Mouse (Mus musculus) MN1 (cell line): ENCODE measurements at regions not wholly inside any gene's neighbourhood (a gene's known extent, or its start where the extent isn't known, plus 50 kb on each side); places are given as distances from the start of the nearest gene placed in this dataset.

Source experiments
- DNase-seq: peaks from one replicate; pipeline ENCODE4 v3.0.0-alpha.2; 2016; ENCODE audit warnings: low spot score

DNA sequence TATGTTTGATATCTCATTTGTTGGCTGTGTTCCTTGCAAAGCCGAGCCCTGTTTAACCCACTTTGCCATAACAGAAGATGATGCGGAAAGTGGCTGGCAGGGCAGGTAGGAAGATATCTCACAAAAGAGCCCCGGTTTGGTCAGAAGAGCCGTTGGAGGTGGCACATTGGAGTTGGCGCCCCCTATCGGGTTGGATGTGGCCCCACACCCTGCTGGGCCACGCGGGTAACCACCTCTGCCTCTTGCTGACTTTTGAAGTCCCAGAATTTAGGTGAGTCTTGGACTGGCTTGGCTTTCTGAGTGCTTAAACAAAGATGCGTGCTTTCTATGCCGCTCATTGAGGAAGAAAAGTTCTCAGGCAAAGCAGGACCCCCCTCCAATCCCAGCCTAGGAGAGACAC is 56.1 kb downstream of the Gm4791 start:
- no peak for DNase-seq

DNA sequence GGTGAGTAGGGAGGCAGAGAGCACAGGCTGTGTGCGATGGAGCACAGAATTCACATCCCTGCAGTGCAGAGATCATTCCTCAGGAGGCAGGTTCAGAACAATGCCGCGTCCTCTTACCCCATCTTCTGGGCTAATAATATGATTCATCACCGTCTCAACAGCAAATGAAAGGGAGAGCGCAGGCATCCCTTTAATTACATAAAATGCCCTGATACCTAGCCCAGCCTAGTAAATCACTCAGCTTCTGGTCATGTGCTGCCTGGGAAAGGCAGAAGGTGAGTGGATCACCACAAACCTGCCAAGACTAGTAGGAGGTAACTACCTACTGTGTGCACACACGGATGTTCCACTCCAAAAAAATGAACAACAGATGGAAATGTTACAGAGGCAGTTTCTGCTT is 57.0 kb downstream of the Gm4791 start:
- peak; percentile 62 for DNase-seq

DNA sequence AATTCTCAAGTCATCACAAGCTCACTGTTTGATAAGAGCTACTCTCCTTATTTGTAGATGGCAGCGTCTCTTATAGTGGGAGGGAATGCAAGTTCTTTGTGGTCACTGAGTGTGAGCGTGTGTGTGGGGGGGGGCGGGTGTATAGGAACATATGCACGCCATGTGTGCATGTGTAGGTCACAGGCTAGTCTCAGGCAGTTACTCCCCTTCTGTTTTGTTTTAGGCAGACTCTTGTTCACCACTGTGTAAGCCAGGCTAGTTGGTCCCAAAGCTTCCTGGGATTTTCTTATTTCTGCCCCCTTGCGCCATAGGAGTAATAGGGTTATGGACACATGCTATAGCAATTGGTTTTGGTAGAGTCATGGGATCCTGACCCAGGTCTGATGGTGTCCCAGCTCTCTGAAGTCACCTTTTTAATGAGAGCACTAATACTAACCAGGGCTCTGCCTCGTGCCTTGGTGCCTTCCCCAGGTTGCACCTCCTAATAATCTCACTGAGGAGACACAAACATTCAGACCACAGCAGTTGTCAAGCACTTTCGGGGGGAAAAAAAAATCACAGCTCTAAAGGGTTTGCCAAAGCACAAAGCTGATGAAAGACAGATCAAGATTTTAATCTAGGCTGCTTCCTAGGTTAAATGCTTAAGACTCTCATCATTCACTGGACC is 60.9 kb downstream of the Gm4791 start:
- no peak for DNase-seq

DNA sequence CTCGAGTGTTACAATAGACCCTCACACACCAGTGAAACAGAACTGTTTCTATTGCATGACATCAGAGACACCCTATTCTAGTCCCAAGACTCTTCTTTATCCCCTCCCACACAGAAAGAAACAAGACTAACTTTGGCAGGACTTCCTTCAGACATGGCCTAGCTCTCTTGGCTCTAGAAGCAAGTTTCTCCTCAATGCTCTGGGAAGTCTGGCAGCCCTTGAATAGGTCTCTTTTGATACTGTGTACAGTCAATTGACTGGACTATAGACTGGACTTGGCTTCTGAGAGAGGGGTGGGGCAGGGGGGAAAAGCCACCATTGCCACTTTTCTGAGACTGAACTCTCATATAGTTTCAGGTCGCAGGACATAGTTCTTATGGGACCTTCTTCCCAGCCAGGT is 62.2 kb downstream of the Gm4791 start:
- DNase-seq, result no peak

DNA sequence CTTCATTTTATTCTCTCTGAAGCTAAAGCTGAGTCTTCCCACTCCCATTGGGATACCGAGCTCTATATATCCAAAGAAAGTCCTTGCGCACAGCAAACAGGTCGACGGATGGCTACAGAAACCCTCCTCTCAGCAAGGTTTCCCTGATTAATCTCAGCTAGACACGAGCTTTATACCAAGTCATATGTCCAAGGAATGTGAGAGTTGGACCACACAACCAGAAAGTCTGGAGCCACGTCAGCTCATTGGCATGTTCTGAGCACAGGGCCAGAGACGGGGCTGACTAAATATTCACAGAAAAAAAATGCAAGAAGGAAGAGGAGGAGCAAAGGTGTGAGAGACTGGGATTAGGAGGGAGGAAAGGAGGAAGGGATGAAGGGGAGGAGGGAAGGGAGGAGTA is 64.0 kb downstream of the Gm4791 start:
- DNase-seq, result no peak

DNA sequence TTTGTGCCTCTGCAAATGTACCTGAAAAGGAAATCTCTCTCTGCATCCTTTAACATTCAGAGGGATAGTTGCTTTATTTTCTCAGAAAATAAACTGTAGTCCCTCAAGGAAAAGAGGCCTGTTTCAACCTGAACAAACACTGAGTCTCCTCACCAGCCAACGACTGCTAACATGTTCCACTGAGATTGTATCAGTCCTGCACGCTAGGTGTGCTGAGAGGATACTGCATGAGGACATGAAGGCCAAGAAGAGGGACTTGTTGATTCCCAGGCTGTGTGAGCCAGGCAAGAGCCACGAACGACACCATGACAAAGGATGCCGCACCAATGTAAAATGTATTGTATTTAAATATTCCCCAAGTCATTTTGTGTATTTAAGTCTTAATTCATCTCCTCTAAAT is 65.2 kb downstream of the Gm4791 start:
- DNase-seq, result no peak

DNA sequence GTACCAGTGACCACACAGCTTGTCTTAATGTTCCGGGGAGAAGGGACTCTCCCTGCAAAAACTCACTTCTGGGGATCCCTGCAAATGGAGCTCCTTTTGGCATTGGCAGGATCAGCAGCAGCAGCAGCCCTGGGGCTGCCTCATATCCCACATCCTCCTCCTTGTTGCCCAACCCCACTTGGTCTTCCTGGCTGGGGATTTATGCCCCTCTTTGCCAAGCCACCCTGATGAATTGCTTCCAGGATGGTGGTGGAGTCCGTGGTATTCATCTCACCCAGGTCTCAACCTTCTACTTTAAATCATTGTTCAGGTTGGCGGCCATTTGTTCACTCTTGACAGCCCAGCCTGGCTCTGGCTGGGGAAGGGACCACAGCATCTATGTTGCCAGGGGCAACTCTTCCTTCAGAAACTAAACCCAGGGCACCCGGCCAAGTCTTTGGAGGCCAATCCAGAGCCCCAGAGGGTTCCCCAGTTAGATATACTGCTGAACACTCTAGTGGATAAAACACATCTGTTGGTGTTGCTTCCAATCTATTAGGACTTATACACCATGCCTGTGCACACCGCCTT is 66.0 kb downstream of the Gm4791 start:
- DNase-seq, result no peak

DNA sequence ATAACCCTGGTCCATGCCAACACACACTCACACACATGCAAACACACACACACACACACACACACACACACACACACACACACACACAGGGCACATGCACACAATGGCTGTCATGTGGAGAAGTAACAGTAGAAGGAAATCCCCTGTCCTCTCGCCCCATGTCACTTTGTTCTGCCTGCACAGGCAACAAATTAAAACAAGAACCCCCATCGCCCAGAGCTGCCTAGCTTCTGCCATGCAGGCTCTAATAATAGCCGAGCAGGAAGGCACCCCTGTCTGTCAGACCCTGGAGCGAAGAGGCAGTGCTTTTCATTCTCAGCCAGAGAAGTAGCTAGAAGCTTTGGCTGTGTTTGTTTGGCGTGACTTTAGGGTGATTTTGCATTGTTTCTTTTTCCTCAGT is 70.9 kb downstream of the Gm4791 start:
- no peak for DNase-seq

DNA sequence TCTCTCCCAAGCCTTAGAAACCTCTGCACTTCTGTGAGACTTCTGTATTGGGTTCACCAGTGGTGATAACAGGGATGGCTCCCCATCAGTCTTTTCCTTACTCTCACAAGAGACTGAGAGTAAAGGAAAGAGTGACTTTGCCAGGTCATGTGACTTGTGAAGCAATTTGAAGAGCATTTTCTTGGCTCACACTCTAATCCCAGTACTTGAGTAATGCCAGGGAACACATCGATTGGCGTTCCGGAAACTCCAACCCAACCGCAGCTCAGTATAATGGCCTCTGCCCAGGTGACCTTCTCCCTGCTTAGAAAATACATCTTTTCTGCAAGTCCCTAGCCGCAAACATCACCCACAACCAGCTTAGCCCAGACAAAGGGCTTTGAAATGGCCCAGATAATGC is 72.4 kb downstream of the Gm4791 start:
- no peak for DNase-seq

DNA sequence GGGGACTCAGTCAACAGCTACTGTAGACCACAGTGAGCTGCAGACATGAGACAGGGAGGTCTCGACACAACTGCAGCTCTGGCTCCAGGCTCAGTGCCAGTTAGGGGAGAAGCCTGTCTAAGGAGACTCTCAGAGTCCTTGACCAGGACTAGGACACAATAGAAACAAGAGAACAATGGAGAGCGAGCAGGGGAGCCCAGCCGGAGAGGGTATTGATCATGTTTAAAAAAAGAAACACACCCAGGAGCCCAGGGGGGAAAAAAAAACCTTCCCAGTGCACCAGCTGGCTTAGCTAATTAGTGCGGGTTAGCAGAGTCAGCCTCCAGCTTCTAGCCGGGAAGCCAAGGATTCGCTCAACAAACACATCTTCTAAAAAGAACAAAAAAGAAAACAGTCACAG is 78.4 kb downstream of the Gm4791 start:
- no peak for DNase-seq

DNA sequence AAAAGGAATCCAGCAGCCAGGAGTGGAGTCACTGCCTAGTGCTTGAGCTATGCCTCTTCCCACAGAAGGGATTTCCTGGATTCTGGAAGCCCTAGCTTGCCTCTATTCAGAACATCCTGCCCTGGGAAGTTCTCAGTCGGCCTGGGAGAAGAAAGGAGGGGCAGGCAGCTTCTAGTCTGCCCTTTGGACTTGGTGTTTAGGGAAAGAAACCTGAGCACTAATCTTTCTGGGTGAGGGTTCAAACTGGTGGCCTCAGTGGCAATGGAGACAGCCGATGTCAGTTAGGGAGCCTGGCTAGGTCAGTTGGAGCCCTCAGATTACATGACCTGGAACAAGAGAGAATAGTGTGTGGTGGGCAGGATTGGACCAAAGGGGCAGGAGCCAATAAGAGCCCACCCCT is 78.9 kb downstream of the Gm4791 start:
- no peak for DNase-seq

DNA sequence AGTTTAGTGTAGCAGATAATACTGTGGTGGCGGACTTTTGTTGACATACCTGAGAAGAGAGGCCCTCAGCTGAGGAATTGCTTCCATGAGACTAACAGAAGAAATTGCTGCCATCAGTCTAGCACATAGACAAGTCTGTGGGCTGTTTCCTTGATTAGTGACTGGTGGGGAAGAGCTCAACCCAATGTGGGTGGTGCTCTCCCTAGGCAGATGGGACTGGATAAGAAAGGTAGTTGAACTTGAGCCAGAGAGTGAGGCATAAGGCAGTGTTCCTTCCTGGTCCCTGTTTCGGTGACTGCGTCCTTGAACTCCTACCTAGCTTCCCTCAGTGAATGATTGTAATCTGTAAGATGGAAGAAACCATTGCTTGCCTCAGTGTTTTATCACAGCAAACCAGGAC is 79.4 kb downstream of the Gm4791 start:
- DNase-seq, result no peak

DNA sequence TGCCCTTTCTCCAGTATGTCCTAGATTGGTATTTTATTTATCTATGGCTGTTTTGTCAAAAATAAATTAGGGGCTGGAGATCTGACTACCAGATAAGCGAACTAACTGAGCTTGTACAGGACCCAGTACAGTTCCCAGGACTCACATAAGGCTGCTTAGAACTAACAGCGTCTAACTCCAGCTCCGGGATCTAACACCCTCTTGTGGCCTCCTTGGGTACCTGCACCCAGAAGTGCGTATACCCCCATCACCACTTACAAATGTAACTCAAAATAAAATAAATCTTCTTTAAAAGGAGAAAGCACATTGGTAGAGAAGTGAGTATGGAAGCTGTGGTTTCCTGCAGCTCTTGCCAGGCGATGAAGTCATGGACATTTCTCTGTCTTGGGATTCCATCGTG is 82.9 kb downstream of the Gm4791 start:
- no peak for DNase-seq

DNA sequence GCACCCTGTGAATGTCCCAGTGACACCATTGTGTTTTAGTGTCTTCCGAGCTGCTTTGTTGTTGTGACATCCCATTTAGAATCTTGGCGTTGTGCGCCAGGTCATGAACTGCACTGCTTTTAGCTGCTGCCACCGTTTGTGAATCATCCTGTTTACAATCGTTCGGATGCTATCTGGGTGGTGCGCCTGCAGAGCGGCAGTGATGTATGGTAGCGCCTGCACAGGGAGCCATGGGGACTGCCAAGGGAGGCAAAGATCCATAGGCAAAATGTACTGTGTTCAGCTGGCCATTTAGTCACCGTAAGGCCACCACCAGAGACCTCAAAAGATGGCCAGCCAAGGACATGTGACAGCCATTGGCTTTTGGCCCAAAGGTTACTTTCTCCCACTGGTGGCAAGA is 93.3 kb downstream of the Gm4791 start:
- DNase-seq, result no peak

DNA sequence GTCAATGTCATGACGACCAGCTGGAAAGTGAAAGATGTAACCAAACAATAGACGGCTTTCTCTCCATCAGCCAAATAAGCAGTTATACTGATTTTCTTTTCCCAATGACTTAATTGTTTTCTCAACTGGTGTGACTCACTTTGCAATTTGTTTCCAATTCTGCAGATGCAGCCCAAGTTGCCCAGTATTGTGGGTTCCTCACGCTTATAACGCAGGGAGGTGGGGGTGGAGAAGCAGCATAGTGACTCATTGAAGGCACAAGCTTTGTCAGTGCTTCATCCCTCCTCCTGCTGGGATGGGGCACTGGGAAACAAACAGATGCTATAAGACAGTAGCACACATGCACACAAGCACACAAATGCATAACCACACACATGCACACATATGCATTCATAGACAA is 97.1 kb downstream of the Gm4791 start:
- DNase-seq, result peak; percentile 16

DNA sequence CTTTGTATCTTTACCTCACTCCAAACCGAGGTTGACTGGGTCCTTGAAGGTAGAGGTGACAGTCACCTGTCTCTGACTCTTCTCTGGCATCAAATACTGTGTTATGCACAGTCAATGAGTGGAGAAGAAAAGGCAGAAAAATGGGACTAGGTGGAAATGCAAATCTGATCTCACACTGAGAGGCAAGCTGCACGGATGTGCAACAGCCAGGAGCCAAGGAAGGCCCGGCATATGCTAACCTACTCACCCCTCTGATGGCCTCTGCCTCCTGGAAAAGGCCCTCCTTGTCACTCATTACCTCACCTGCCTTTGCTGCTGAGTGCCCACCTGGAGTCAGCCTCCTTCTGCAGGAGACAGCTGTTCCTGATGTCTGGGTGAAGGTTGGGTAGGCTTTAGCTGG is 104.8 kb downstream of the Gm4791 start:
- no peak for DNase-seq

DNA sequence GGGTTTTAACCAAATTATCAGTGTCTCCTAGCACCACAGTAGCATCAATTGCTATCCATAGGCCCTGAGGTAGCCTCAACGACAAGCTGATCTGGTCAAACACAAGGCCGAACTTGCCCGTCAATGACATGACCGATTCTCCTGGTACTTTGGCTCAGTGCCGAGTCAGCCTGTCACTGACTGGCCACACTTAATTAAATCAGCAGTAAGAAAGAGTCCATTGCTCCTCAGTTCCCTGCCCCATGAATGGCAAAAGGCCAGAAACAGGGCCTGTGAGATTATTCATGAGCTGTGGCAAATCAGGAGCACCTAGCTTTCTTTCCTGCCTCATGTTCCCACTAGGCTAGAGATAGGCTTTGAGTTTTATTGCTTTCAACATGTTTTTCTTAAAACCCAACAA is 105.4 kb downstream of the Gm4791 start:
- DNase-seq, result peak; percentile 89

DNA sequence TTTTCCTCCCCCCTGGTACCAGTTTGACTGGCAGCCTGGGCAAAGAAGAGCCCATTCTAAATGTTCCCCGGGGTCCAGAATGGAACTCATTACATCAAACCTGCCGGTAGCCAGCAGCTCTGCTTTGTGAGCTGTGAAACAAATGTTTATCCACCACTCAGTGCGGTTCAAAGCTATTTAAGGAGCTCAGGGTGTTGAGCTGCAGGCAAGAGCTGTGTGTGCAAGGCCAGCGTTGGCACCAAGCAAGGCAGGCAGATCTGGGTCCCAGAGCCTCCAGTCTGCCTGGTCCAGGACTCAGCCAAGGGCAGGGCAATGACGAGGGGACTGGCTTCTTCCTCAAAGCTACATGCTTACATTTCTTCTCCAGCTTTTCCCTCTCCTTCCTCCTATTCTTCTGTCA is 109.6 kb downstream of the Gm4791 start:
- no peak for DNase-seq

DNA sequence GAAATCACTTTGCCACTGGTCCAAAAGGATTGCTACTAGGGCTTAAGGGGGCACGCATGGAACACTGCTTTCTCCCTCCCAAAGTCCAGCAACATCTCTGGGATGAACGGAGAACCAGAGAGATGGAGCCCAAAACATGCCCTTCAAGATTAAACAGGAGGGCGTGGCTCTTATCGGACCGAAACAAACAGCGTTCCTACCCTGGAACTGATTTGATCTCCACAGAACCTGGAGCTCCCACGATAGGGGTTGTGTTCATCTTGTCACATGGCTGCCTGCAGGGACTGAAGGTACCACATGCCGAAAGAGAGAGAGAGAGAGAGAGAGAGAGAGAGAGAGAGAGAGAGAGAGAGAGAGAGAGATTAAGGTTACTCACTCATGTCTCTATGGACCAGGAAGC is 120.7 kb downstream of the Gm4791 start:
- DNase-seq, result no peak

DNA sequence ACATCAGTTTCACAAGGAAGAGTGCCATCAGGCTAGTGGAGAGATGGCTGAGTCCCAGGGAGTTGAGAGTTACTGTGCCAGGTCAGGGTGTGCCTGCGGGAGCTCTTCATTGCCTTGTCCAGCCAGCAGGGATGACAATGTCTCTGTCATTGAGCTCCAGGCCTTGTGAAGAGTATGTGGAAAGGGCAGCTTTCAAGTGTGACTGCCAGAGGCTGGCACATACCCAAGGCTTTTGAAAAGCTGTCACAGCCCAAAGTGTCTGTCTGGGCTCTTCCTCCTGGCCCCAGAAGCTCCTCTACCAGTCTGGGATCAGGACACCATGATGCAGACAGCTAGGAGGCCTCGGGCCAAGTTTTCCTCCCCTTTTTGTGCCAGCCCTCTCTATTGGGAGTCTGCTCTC is 124.6 kb downstream of the Gm4791 start:
- DNase-seq, result peak; percentile 16

DNA sequence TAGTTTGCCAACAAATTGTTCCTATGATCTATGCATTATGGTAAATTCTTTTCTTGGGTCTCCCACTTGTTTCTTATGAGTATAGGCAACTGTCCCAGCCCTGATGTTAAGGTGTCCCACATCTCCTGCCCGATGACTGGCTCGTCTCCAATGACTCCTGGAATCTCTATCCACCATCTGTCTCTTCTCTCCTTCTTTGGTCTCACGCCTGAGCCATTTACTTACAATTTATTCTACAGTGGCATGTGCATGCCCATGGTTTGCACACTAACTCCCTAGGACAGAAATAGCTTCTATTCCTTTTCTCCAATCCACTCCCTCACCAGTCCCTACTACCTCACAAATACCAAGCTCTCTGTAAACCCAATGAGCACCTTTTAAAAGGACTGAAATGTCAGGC is 127.0 kb downstream of the Gm4791 start:
- DNase-seq, result no peak

DNA sequence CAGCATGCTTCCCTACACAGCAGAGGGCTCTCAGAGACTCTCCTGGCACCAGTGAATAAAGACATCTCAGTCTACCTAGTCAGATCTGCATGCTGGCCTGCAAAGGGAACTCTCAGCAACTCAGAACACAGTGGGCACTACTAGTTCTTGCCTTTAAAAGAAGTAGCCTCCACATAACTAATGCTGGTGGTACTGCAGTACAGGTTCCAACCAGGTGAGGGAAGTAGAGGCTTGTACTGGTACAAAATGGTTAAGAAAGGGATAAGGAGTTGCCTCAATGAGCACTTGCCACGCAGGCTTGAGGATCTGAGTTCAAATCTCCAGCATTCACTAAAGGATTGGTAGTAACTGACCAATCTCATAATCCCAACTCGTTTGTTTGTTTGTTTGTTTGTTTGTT is 127.7 kb downstream of the Gm4791 start:
- peak; percentile 24 for DNase-seq

DNA sequence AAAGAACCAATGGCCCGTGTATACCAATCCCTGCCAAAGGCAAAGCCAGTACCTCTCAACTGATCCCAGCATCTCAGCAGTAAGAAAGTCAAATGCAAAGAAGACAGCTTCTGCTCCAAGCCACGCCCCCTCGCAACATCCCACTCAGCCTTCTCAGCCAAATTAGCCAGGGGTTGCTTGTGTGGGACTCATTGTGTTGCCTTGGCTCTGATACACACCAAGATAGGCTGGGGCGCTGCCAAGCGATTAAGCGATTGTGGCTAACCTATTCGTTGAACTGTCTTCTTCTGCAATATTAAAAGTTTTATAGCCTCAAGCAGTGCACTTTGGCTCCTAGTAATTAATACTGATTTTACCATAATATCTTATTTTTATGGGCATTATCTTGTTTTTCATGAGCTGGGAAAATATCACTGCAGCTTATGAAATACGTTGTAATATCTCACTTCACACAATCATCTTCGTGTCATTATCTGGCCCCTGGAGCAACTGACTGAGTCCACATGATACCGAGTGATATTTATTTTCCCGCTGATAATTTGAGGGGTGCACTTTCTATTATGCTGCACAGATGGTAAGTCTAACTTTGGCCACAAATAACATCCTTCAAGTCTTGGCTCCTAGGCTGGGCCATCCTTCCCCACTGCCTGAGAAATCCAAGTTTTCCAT is 129.3 kb downstream of the Gm4791 start:
- DNase-seq, result no peak

DNA sequence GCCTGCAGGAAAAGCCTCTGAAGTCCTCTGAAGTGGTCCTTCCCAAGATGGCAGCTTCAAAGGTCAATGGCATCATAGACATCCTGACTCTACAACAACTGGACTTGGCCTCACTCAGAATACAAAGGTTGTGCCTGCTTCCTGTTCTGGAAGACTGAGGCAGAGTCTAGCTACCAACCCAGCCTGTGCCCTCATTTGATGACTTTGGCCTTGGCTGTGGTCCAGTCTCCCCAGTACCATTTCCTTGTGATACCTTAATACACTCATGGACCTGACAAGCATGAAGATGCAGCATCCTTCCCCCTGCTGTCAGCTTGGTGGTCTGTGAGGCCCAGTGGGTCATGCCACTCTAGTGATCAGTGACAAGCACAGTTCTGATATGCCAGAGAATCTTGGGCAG is 130.6 kb downstream of the Gm4791 start:
- DNase-seq, result no peak
